Mouse (Mus musculus) heart, adult 18-20 months (tissue): ENCODE measurements around the gene Eif2ak1. TPM values are rescaled to one million over a fixed set of nuclear protein-coding genes. Genes with fewer than 3 reads are reported as not detected.

Source experiments
- DNase-seq, 2 experiments: peaks; one replicate each; pipeline ENCODE4 v3.0.0; 2021 to 2022; ENCODE audit warnings: mixed read lengths in 1 of 2
- total RNA-seq, 2 experiments: library from RNA; stranded (reverse); gene quantifications; 2 replicates each; pipeline ENCODE4 v1.2.3; 2021

Eif2ak1 gene
- total RNA-seq, 2 experiments from 2014 or later = 17.1 to 21.2 TPM

- no peak for DNase-seq
Measured at GRCm38 (mm10) chr5:143950016-143950415, 132.4 kb downstream of the Eif2ak1 start.

Other genes with a start within 250 kb of the Eif2ak1 start
- gene Cyth3, start 195.3 kb upstream of the Eif2ak1 start, total RNA-seq = 10 to 100 TPM; 33.5 to 39.6 TPM
- 1 to 10 TPM; 5.1 to 5.3 TPM for gene Usp42, start 85.5 kb upstream of the Eif2ak1 start, total RNA-seq
- gene Ankrd61, start 79.9 kb downstream of the Eif2ak1 start, total RNA-seq = not detected
- gene Aimp2, start 92.1 kb downstream of the Eif2ak1 start, total RNA-seq = 10 to 100 TPM; 32.2 to 33.4 TPM
- gene Pms2, start 92.2 kb downstream of the Eif2ak1 start, total RNA-seq = 1 to 10 TPM; 2.9 to 3.6 TPM
- not detected for gene Gm42421, start 110.4 kb downstream of the Eif2ak1 start, total RNA-seq
- gene Rsph10b, start 115.2 kb downstream of the Eif2ak1 start, total RNA-seq = under 1 TPM; 0.22 to 0.90 TPM
- gene Ccz1, start 197.1 kb downstream of the Eif2ak1 start, total RNA-seq = 10 to 100 TPM; 25.1 to 28.1 TPM
- gene Ocm, start 208.9 kb downstream of the Eif2ak1 start, total RNA-seq = not detected